Comparison of ENCODE assay signal across 8 mouse cellular contexts in genomic region chr5:36377456-36378369, GRCm38 (mm10). TPM values are rescaled to one million over a fixed set of nuclear protein-coding genes. Genes with fewer than 3 reads are reported as not detected.
DNase-seq lines count a peak whose midpoint lies in the region; ATAC-seq and TF ChIP-seq lines count a peak whose summit lies in the region.

No protein-coding gene starts in this region.

- H3K27ac ChIP-seq in spleen, adult 2 months (ENCODE audit: insufficient read depth, low read length), result peak overlapping the region; percentile 77

- intact Hi-C loops in heart, postnatal 14 days (cut with DNase I), result no loop called here

- 0 out of 2 replicates have a peak, but pooled peaks have one; percentile 17 for ATAC-seq in megakaryocyte, adult 5-6 weeks (ENCODE audit: poor library complexity, severe bottlenecking)
- no peak for ATAC-seq in erythroblast, adult 5-6 weeks (replicated peaks; ENCODE audit: low FRiP score, poor library complexity, severe bottlenecking)
- ATAC-seq in erythroid progenitor cell, adult 5-6 weeks (replicated peaks; ENCODE audit: low FRiP score, poor library complexity, severe bottlenecking), result no peak

- H3K36me3 ChIP-seq in spleen, adult 2 months (ENCODE audit: control insufficient read depth, insufficient read depth, low read length), result no peaks in the 10 kb centered on the region

- H3K4me3 ChIP-seq in spleen, adult 2 months (ENCODE audit: extremely low read depth, insufficient read depth, insufficient read length), result no peak overlapping the region

- peak in 1 of 2 experiments; percentile 33 for DNase-seq in spleen, adult 2 months (ENCODE audit: low read depth in 1 of 2, low spot score in 2 of 2)
- DNase-seq in spleen, adult 12 weeks (ENCODE audit: low spot score), result no peak
- peak; percentile 82 for DNase-seq in heart, postnatal 14 days
- peak; percentile 53 to 55 for DNase-seq in urinary bladder, postnatal 36 days (ENCODE audit: low spot score in 2 of 2)
- DNase-seq in cerebellum, adult 18-20 months, result no peak

- no peak for TF ChIP-seq POLR2A in spleen, adult 2 months (IDR thresholded peaks at IDR 0.05; ENCODE audit: low read depth, low read length)

- H3K4me1 ChIP-seq in spleen, adult 2 months (ENCODE audit: control insufficient read depth, insufficient read depth, insufficient read length), result peaks cover 50% of the 10 kb centered on the region; the same call in 1 of the 2 replicates

- no peaks in the 10 kb centered on the region for H3K27me3 ChIP-seq in spleen, adult 2 months (ENCODE audit: control insufficient read depth, insufficient read depth, low read length)

- WGBS in spleen, adult 2 months, result 21% methylated on average over 8 of the region's 8 CpGs

- no peak for TF ChIP-seq CTCF in spleen, adult 2 months (IDR thresholded peaks at IDR 0.05; ENCODE audit: extremely low read depth, insufficient read depth, insufficient read length, insufficient replicate concordance)

RNA-seq across cellular contexts. Expression of gene Sorcs2, which starts 20.2 kb away (rescaled TPM):
- 2.3 and 3.7 TPM in 2 replicates for polyA plus RNA-seq in spleen, adult 2 months (2012; rRNA removed)
- 1 to 10 TPM; 9.6 to 9.9 TPM for total RNA-seq in heart, postnatal 14 days (2021)
- total RNA-seq in megakaryocyte, adult 5-6 weeks (2015), result 0.21 TPM in 1 of 2 replicates, not detected in the other
- total RNA-seq in megakaryocyte, adult 5-6 weeks (2017), result 0.16 and 0.22 TPM in 2 replicates
- not detected in 2 replicates for total RNA-seq in erythroblast, adult 5-6 weeks (2015; ENCODE audit: low replicate concordance)
- not detected in 2 replicates for total RNA-seq in erythroblast, adult 5-6 weeks (2017; ENCODE audit: low replicate concordance)
- 5.4 TPM in 1 of 2 replicates, not detected in the other for total RNA-seq in erythroid progenitor cell, adult 5-6 weeks (2015; ENCODE audit: low replicate concordance)
- 0.39 and 2.2 TPM in 2 replicates for total RNA-seq in erythroid progenitor cell, adult 5-6 weeks (2017; ENCODE audit: low replicate concordance)

Comparison
In these comparisons a context has a peak if more than half of its experiments do, and no peak if none do; other contexts are left out.
1. DNase-seq: peak in heart, postnatal 14 days (2 of 2) and urinary bladder, postnatal 36 days (2 of 2); none in spleen, adult 12 weeks (single experiment) and cerebellum, adult 18-20 months (0 of 2).